Mouse (Mus musculus): ENCODE data around the gene Deup1.

Gene Deup1

DNA sequence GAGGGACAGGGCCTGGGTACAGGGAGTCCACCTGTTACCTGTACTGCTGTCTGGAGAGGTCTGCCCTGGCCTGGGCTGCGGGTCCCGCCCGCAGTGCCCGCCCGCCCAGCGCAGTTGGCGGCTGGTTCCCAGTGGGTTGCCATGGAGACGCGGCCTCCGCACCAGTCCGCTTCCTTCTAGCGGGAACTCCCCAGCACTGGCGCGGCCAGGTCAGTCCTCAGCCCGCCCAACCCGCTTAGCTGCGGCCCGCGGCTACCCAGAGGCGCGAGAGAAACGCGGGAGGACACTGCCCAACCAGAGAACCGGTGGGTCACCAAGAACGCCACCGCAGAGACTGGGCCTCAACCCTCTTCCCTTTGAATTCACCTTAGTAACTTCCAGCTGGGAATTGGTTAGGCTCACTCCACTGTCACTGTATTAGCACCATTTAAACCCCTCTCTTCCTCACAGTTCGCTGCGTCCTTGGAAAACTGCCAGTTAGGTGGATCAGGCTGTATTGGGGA is at the start of gene Deup1:
Gene Deup1 (minus strand): TSS at position 149 of the 503 bp plus-strand sequence.
- peak; percentile 51 to 73 for DNase-seq

DNA sequence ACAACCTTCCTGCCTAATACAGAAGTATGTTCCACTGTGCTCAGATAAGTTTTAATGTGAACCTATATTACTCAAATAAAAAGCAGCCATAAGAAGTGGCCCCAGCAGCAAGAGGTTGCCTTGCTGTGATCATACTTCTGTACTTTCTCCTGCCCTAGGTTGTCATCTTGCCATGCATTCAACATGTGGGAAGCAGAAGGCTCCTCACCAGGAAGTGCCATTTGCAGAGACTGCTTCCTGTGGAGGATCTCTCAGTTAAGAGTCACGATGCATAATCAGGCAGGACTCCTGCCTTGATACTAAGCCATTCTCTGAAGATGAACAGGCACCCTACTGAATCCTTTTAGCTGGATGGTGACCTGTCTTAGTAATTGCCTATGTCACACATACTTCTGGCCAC is 44.5 kb upstream of the Deup1 start:
- peak in 1 of 2 experiments; percentile 13 for DNase-seq

DNA sequence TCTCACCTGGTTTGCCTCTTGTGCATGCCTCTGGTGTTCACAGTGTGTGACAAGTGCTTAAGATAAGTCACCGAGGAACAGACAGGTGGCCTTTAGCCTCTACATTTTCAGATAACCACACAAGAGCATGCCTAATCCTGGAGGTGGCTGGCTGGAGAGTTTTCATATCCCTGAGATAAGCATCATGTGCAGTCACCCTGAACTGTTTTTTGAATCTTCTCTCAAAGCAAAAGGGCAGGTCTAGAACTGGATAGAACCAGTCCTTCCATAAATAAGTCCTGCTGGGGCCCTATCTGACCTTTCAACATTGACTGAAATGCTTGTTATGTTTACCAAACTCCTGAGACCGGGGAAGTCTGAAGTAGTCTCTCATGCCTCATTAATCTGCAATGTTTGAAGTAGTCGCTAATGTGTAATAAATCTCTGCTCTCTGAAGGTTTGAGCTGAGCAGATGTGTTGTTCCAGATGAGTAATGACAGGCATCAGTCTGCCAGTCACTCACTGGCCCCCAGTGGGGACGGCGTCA is 42.3 kb upstream of the Deup1 start:
- no peak for DNase-seq

DNA sequence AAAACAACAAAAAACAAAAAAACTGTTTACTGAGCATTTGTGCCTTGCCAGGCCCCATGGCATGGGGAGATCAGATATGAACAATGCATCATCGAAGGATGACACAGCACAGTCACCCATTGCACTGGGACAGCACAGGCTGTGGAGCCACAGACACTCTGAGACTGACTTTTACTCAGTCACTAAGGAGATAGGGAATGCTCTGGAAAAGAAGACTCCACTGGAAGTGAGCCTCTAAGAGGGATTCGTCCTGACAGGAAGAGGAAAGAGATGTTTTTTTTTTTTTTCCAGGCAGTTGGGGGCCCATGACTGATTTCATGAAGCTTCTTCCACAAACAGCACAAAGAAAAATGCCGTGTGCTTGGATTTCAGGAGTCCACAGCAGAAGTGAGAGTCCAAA is 41.7 kb upstream of the Deup1 start:
- DNase-seq, result no peak

DNA sequence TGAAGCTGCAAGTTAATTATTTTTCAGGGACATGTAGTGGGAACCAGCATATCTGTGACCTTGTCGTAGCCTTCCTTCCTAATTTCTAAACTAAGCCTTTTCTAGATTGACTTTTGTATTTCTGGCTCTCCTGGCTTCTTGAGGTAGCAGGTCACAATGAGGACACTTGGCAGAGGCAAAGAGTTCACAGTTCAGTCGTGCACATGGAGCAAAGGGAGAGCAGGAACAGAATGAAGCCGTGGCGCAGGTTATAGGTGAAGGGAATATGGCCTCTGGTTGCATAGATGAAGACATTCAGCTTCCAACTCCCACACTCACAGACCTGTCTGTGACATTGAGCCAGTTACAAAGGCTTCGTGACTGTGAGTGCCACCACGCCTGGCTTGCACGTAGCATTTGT is 36.9 kb upstream of the Deup1 start:
- DNase-seq, result no peak

DNA sequence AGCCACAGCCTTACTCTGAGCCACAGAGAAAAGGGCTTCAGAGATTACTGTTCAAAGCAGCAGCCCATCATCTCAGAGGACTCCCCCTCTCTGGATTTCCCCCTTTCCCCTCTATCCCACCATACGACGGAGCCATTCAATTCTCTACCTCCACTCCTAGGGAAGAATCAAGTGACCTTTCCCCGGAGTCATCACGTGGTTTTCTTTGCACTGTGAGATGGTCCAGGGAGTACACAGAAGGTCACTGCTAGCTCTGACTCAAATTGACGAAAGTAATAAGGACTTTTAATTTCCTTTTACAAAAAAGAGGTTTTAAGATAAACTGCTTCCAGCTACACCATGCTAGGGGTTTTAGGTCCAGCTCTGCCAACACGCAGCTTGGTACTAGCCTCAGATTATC is 31.3 kb upstream of the Deup1 start:
- no peak for DNase-seq

DNA sequence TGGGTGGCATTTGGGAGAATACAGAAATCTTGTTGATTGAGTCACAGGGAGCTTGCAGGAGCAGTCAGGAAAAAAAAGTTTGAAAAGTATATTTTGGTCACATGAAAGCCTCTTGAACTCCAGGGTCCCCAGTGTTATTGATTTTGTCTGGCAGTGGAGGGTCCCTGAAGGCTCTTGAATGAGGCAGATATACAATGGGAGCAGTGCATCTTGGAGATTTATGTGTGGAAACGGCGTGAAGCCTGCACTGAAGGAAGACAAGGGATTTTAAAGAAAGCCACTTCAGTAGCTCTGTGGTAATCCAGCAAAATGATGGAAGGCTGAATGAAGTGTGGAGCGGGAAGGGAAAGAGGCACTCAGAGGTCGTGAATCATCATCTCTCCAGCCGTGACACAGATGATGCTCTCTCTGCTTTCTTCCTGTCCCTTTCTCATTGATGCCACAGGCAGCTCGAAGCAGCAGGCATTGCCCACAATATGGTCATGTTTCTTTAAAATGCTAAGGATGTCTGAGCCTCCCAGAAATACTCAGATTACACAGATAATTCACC is 30.6 kb upstream of the Deup1 start:
- DNase-seq, result no peak

DNA sequence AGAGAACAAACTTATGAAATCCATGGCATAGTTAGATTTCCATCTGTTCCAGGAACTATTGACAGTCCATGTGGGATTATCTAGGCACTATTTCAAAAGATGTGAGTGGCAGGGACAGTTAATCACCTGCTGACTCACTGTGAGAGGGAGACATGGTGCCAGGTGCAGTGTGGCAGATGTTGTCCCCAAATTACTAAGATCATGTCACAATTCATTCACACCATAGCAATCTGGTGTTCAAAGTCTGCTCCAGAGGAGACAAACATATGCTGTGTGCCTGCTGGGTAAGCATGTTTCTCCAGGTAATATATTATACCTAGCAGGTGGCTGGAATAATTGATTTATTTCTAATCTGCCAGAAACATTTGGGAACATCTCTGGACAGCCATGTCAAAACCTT is 25.3 kb upstream of the Deup1 start:
- DNase-seq, result peak; percentile 14 to 38

DNA sequence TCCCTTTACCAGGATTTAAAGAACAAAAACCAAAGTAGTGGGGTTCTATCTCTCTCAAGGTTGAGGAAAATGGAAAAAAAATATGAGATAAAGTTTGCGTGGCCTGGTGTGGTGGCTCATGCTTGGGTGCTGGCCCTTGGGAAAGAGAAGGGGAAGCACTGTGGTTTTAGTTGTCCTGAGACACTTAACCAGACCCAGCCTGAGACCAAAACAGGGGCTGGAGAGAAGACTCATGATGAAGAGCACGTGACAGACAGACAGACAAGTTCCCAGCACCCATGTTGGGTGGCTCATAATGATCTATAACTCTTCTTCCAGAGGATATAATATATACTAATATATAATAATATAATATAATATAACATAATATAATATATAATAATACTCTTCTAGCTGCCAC is 22.2 kb upstream of the Deup1 start:
- no peak for DNase-seq

DNA sequence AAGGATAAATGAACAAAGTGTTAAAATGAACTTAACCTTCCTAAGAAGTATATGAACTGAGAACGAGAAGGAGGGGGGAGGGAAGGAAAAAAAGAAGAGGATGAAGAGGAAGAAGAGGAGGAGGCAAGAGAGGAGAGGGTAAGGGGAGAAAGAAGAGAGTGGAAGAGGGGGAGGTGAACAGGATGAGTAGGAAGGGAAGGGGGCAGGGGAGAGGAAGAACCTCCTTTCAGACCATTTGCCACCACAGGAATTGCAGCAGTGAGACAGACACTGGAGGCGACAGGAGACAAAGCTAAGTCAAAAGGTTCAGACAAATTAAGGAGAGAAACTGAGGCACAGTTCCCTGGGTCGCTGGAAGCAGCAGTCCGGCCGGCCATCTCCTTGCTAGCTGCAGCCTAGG is 349 bp downstream of the Deup1 start:
- no peak for DNase-seq

DNA sequence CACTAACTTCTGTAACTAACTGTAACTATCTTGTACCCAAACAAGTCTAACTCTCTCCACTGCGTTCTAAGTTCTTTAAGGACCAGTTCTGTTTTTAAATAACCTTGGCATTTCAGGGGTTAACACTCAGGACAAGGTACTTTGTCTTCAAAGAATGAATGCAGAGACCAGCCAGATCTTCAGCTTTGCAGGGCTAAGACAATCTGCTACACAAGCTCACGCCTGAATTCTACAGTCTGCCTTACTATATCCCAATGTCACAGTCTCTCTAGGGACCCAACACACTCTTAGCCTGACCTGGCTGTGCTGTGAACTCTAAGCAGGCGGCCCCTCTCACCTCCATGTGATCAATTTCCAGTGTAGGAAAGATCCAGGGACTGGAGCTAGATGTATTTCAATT is 3.0 kb downstream of the Deup1 start:
- DNase-seq, result no peak

DNA sequence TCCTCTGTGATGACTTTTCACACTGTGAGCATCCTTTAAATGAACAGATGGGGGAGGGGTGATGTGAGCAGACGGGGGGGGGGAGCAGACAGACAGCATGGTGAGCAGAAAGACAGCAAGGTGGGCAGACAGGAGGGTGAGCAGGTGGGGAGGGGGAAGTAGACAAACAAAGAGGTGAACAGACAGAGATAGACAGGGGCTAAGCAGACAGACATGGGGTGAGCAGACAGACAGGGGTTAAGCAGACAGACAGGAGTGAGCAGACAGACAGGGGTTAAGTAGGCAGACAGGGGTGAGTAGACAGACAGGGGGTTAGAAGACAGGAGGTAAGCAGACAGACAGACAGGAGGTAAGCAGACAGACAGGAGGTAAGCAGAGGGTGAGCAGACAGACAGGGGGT is 8.0 kb downstream of the Deup1 start:
- DNase-seq, result no peak

DNA sequence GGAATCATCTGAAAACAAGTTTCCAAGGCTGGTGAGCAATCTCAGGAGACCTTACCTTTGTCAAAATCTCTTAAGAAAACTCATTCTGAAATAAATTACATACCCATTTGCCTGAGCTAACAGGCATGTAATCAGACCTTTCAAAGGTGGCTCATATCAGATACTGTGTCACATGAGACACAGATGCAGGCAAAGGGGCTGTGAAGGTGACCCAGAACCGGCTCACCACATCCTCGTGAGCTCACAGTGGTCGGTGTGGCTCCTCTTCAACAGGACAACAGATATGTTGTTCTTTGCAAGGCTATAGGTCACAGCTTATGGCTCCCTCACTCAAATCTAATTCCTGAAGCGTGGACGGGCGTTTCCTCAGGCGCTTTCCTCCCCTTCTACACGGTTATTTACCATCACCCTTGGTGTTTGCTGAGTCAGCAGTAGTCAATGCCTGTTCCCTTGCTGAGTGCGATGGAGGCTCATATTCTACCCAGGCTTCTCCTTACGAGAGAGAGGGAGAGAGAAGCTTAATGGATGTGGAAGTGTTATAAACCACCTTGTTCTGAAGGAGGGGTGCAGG is 8.6 kb downstream of the Deup1 start:
- DNase-seq, result no peak

DNA sequence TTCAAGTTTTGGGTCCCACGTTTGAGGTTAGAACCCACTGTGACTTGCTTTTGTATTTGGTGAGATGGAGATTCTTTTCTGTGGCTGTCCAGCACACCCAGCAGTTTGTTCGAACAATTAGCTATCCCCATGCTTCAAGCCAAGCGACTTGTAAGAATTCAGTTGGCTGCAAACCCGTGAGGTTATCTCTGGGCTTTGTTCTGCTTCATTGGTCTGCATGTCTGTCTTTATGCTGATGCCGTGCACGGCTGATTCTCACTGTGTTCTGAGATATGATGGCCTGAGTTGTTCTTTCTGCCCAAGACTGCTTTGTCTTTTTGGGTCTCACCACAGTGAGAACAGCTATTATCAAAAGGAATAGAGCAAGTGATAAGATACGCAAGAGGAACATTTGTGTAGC is 10.7 kb downstream of the Deup1 start:
- DNase-seq, result no peak

DNA sequence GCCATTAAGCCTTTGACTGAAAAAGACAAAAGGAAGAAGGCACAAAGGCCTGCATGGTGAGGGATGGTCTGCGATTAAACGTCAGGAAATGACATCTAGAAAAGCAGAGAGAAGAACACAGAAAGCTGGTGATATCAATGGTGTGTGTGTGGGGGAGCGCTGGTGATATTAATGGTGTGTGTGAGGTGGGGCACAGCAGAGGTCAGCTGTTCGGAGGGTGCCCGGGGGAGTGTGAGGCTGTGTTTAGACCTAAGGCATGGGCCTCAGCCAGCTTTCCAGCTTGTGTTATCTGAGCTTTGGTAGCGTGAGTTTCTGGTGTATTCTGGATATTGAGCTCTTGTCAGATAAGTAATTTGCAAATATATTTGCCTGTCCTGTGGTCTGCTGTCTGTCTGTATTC is 11.3 kb downstream of the Deup1 start:
- no peak for DNase-seq

DNA sequence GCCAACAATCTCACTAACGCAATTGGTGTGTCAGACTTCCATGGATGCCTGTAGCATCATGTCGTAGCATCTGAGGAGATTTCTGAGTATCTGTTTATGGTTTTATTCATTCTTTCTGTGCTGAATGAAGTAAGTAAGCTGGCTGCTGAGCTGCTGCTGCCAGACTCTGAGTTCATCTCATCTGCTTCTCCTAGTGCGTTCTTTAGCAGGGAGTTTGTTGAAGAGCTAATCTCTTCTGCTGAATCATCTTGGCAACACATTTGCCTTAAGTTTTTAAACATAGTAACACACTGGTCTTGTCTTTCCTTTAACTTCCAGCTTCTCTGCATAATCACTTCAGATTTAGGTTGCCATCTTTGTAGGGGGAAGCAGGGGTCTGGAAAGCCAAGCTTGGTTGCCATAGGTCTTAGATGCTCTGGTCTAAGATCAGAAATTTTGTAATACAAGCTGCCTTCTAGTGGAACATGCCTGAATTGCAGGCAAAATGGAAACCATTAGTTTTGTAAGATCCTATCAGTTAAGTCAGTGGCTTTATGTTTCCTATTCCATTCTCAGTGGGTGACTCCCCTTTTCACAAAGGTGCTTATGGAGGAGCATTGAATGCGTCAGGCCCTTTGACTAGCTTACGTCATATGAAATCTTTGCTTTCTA is 18.3 kb downstream of the Deup1 start:
- DNase-seq, result no peak

DNA sequence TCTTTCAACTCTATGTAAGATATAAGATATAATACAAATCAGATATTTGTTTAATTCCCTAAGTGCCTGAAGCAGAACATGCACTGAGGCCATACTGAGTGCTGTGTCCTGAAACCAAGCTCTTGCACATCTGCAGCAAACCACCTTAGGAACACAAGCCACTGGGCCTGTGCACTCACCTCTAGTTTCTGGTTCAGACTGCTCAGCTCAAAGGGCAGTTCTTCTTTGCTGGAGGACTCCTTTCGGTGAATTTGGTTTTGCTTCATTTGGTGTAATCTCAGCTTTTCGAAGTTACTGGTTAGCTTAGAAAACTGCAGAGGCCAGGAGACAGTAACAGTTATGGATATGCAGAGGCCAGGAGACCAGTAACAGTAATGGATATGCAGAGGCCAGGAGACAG is 20.1 kb downstream of the Deup1 start:
- no peak for DNase-seq

DNA sequence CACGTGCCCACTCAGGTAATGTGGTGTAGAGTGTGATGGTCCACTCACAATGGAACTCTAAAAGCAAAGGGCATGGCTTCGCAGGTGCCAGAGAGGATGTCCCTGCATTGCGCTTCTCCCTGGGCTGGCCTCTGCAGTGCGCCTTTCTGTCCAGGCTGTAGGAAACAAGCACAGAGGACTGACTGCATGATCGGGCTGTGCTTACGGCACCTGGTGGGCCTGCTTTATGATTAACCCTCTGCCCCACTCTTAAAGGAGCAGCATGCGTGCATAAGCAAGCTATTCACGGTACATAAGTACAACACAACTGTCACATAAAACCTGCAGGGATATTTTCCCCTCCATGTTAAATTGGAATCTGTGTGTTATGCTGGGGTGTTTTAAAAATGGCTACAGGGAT is 24.6 kb downstream of the Deup1 start:
- DNase-seq, result no peak

DNA sequence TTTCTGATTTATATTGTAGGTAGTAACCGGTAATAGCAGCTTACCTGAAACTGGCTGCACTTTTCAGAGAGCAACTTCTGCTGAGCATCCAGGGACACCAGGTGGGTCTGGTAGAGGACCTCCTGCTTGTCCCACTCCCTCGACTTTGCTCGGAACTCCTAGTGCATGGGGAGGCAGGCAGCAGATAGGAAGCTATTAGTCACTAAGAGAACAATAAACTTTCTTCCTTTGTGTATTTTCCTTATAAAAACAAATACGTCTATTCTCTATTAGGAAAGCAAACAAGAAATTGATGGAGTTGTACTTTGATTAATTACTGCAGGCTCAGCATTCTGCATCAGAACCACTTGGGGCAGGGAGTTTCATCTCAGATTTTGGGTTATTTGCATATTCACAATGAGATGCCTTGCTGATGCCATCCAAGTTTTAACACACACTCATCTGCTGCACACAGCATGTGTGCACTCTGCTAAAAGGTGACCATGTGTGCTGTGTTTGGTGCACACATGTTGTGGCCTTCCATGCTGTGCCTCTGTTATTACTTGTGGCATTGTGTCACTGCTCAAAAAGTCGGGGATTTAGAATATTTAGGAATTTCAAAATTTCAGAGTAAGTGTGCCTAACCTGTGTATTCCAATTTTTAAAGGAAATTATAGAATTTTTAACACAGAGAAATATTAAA is 26.7 kb downstream of the Deup1 start:
- DNase-seq, result no peak

DNA sequence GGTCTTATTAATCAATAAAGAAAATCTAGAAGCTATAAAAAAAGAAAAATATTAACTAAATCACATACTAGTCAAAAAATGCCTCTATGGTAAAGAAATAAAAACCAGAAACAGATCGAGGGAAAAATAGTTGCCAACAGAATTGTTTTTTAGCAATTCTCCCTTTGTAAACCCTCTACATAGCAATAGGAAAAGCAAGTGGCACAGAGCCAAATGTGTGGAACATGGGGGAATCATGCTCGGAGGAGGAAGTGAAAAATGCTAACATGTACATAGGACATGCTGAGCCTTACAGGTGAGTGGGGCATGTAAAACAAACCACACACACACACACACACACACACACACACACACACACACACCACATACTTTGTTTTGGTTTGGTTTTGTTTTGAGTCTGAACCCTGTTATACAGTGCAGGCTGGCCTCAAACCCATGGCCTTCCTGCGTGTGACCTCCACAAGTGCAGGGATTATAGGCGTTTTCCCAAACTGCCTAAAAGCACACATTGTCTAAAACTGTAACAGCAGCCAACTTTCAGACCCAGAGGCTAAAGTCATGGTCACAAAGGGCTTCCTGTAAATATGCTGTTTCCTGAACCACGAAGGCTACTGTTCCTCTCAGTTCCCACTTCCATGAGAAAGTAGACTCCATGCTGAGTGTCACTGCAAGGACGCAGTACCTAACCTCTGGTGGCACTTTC is 27.4 kb downstream of the Deup1 start:
- peak; percentile 27 to 30 for DNase-seq

DNA sequence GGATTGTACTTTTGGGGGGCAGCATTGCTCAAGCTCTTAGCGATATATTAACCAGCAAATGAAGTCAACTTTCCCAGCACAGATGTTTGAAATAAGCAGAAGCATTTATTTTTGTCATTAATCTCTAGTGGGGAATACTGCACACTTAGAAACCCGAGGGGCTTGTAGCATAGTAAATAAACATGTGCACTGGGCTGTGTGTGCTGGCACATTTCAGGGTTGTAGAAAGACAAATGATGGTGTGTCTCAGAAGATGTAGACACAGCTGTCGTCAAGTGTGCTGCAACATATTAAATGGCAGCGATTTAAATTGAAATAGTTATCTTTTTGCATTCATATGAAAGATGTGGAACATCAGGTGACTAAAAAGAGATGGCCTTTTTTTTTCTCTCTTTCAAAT is 31.1 kb downstream of the Deup1 start:
- DNase-seq, result no peak

DNA sequence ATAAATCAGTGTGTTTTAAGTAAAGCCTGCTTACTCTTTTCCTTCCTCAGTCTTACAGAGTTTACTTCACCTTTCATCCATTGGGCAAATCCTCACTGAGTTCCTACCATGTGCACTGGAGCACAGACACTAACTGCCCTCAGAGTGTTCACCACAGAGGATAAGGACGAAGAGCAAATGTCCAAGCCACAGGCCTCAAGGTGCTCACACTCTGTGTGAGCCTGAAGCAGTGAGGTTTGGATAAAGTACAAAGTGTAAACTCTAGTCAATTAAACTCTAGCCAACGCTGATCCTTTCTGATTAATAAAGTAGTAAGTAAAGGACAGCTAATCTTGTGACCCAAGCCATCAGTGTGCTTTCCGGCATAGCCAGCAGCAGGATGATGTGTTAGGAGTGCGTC is 33.6 kb downstream of the Deup1 start:
- DNase-seq, result no peak

DNA sequence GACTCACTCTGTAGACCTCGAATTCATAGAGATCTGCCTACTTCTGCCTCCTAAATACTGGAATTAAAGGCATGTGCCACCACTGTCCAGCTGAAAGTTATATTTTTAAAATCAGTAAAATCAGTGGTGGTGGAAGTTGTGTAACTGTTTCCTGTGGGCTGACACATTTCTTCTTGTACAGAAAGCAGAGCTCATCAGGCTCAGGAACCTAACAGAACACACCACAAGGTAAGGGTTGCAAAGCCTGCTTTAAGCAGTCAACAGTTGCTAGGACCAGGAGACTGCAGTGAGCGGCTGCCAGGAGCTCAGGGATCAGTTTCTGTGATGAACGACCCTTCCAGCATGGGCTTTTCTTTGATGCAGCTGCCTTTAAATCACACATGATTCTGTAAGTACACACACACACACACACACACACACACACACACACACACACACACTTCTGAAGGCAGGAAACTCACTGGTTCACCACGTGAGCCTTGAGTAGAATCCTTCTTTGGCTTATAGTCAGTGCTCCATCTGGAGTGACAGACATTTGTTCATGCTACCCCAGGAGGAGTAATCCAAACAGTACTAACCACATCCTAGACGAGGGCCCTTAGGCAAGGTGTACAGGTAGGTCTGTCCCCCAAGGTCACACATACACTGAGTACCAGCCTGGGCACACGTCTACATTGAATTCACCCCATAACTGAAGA is 40.4 kb downstream of the Deup1 start:
- no peak for DNase-seq

All from cerebellum, postnatal 10 days (tissue).